Mouse (Mus musculus): ENCODE results near the gene Olfr177. TPM values are rescaled to one million over a fixed set of nuclear protein-coding genes. Genes with fewer than 3 reads are reported as not detected.

Olfr177 gene
- not detected in 2 replicates for polyA plus RNA-seq (2014; fragmentation: Nextera tagmentation; extraction: Ambion mirVana)

DNA sequence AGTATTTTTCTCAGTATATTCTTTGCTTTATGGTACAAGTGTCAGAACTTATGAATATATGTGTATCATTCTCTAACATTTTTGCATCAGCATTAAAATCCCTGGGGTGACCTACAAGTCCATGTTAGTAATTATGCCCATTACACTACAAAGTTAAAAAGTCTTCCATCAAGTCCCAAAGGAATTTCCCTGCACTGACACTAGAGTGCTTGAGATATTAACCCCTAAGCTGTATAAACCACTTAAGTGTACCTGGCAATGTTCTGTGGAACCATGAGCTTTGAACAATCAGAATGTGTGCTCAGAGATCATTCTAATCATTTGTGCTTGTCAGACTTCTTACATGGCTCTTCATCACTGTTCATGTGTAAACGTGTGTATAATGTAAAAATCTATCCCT, at the start of gene Olfr177:
Olfr177 (minus strand) TSS at position 101 of the 400 bp plus-strand sequence.
- H3K4me2 ChIP-seq (ENCODE audit: low read depth, low read length) = no peak within 1 kb of the TSS
- H3K9me3 ChIP-seq (ENCODE audit: control insufficient read depth, low read length) = no peaks in the 10 kb centered on the region
- no peak within 1 kb of the TSS for H3K9ac ChIP-seq (ENCODE audit: low read depth, low read length)
- ATAC-seq (ENCODE audit: low read depth) = no peak
- H3K27ac ChIP-seq (replicated peaks; ENCODE audit: low read depth, low read length) = no peak within 1 kb of the TSS
- no peaks in the 10 kb centered on the region for H3K4me1 ChIP-seq (ENCODE audit: control insufficient read depth, insufficient read depth, low read length)
- H3K4me3 ChIP-seq (ENCODE audit: low read depth, low read length) = no peak within 1 kb of the TSS
- no peaks in the 10 kb centered on the region for H3K27me3 ChIP-seq (replicated peaks; ENCODE audit: control insufficient read depth, insufficient read depth, low read length)
- DNase-seq (ENCODE audit: low spot score) = no peak
- no peaks in the 10 kb centered on the region for H3K36me3 ChIP-seq (ENCODE audit: control insufficient read depth, insufficient read depth, low read length)
- WGBS = 50% methylated on average over 1 of the region's 1 CpGs

DNA sequence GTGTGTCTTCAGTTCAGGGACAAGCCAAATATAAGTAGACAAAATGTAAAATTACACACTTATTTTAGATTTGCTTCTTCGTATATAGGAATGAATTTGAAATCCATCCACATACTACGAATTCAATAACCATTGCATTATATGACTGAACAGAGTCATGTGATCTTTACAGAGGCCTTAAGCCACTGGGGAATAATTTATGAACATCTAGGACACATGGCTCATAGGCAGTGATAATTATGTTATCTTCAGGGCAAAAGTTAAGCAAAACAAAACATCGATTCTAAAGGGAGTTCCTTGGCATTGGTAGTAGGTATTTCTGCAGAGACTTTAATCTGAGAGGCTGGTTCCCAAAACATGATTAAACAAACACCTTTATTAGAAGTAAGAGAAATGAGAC, 17.4 kb upstream of the Olfr177 start, which contains the start of gene Olfr178:
Olfr178 (minus strand) TSS at position 101 of the 400 bp plus-strand sequence.
- Histone ChIP-seq H3K9ac (ENCODE audit: low read depth, low read length) (no peak within 1 kb of the TSS), H3K4me2 (ENCODE audit: low read depth, low read length) (no peak within 1 kb of the TSS), H3K4me3 (ENCODE audit: low read depth, low read length) (no peak within 1 kb of the TSS), H3K27me3 (replicated peaks; ENCODE audit: control insufficient read depth, insufficient read depth, low read length) (no peaks in the 10 kb centered on the region), H3K27ac (replicated peaks; ENCODE audit: low read depth, low read length) (no peak within 1 kb of the TSS), H3K36me3 (ENCODE audit: control insufficient read depth, insufficient read depth, low read length) (no peaks in the 10 kb centered on the region), H3K4me1 (ENCODE audit: control insufficient read depth, insufficient read depth, low read length) (no peaks in the 10 kb centered on the region), H3K9me3 (ENCODE audit: control insufficient read depth, low read length) (no peaks in the 10 kb centered on the region)
- ATAC-seq (ENCODE audit: low read depth) (no peak), DNase-seq (ENCODE audit: low spot score) (no peak)
- 89% methylated on average over 3 of the region's 3 CpGs for WGBS

DNA sequence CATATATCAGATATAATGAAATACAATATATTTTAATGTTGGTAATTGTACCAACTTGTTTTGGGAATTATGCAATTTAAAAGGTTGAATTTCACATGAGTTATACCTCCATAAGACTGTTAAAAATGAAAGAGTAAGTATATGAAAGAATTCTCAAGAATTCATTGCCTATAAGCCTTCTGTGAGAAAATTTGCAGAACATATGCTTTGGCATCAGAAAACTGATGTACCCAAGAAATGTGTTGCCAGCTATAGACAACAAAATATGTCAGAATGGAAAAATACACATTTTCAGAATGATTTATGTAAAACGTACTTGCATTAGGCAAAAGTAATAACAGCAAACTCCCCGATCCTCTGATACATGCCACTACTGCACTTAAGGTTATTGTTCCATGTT, 9.8 kb upstream of the Olfr177 start:
- Histone ChIP-seq H3K36me3 (ENCODE audit: control insufficient read depth, insufficient read depth, low read length) (no peaks in the 10 kb centered on the region), H3K27ac (replicated peaks; ENCODE audit: low read depth, low read length) (no peak overlapping the region), H3K4me3 (ENCODE audit: low read depth, low read length) (no peak overlapping the region), H3K9me3 (ENCODE audit: control insufficient read depth, low read length) (no peaks in the 10 kb centered on the region), H3K9ac (ENCODE audit: low read depth, low read length) (no peak overlapping the region), H3K27me3 (replicated peaks; ENCODE audit: control insufficient read depth, insufficient read depth, low read length) (no peaks in the 10 kb centered on the region), H3K4me1 (ENCODE audit: control insufficient read depth, insufficient read depth, low read length) (no peaks in the 10 kb centered on the region), H3K4me2 (ENCODE audit: low read depth, low read length) (no peak overlapping the region)
- DNase-seq (ENCODE audit: low spot score) (no peak), ATAC-seq (ENCODE audit: low read depth) (no peak)
- WGBS = 94% methylated on average over 2 of the region's 2 CpGs

DNA sequence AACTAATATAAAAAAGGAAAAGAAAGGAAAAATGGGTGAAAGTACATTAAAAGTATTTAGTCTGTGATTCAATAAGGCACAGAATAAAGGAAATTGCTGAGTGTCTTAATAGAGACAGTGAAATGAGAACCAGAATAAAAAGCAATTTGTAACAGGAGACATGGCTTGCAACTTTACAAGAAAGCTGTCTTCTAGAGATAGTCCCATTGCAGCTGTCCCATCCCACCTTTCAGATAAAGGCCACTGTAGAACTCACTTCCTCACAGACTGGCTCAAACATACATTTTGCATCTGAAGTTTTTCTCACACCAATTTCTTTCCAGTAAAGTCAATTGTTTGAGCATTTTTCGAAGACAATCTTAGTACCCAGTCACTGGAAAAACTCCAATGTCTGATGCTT, 13.1 kb downstream of the Olfr177 start:
- no peaks in the 10 kb centered on the region for H3K36me3 ChIP-seq (ENCODE audit: control insufficient read depth, insufficient read depth, low read length)
- ATAC-seq (ENCODE audit: low read depth) (no peak), DNase-seq (ENCODE audit: low spot score) (no peak)
- no peaks in the 10 kb centered on the region for H3K27me3 ChIP-seq (replicated peaks; ENCODE audit: control insufficient read depth, insufficient read depth, low read length)
- H3K9ac ChIP-seq (ENCODE audit: low read depth, low read length) = no peak overlapping the region
- no peaks in the 10 kb centered on the region for H3K4me1 ChIP-seq (ENCODE audit: control insufficient read depth, insufficient read depth, low read length)
- H3K4me2 ChIP-seq (ENCODE audit: low read depth, low read length) = no peak overlapping the region
- WGBS = 85% methylated on average over 1 of the region's 1 CpGs
- H3K4me3 ChIP-seq (ENCODE audit: low read depth, low read length) = no peak overlapping the region
- no peaks in the 10 kb centered on the region for H3K9me3 ChIP-seq (ENCODE audit: control insufficient read depth, low read length)
- H3K27ac ChIP-seq (replicated peaks; ENCODE audit: low read depth, low read length) = no peak overlapping the region

DNA sequence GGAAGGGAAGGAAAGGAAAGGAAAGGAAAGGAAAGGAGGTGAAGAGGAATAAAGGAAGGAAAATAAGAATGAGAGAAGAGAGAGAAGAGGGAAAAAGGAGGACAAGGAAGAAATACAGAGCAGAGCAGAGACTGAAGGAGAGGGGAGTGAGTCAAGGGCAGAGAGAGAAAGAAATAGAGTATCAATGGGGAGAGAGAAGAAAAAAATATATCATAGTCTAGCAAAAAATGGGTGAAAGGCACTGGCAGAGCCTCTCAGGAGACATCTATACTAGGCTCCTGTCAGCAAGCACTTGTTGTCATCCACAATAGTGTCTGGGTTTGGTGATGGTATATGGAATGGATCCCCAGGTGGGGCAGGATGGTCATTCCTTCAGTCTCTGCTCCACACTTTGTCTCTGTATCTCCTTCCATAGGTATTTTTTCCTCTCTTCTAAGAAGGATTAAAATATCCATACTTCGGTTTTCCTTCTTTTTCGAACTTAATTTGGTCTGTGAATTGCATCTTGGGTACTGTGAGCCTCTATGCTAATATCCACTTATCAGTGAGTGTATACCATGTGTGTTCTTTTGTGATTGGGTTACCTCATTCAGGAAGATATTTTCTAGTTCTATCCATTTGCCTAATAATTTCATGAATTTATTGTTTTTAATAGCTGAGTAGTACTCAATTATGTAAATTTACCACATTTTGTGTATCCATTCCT, 14.4 kb downstream of the Olfr177 start:
- H3K27me3 ChIP-seq (replicated peaks; ENCODE audit: control insufficient read depth, insufficient read depth, low read length) = no peaks in the 10 kb centered on the region
- H3K4me1 ChIP-seq (ENCODE audit: control insufficient read depth, insufficient read depth, low read length) = no peaks in the 10 kb centered on the region
- H3K4me3 ChIP-seq (ENCODE audit: low read depth, low read length) = no peak overlapping the region
- no peak overlapping the region for H3K9ac ChIP-seq (ENCODE audit: low read depth, low read length)
- H3K27ac ChIP-seq (replicated peaks; ENCODE audit: low read depth, low read length) = no peak overlapping the region
- H3K9me3 ChIP-seq (ENCODE audit: control insufficient read depth, low read length) = no peaks in the 10 kb centered on the region
- 89% methylated on average over 2 of the region's 2 CpGs for WGBS
- no peaks in the 10 kb centered on the region for H3K36me3 ChIP-seq (ENCODE audit: control insufficient read depth, insufficient read depth, low read length)
- ATAC-seq (ENCODE audit: low read depth) (no peak), DNase-seq (ENCODE audit: low spot score) (no peak)
- H3K4me2 ChIP-seq (ENCODE audit: low read depth, low read length) = no peak overlapping the region

DNA sequence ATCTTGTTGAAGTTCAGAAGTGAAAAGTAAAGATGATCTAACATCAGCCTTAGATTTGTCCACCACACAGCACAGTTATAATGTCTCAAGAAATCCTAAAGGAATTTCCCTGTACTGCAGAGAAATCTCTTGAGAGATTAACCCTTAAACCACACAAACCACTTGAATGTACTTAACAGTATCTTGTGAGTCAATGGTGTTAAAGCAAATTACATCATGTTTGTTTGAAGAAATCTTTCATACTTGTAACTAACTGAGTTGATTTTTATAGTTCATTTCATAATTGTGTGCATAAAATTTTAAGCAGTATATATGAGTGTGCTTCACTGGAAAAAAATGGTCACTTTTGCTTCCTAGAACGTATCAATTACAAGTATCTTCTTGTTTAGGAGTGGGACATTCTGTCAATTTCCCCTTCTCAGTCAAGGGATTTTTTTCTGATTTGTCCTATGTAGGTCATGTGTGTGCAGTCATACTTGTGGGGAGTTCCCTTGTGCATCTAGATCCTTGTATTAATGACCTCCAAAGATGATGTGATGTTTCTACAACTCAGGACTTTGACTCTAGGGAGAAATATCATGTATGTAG, 47.7 kb downstream of the Olfr177 start, which contains the start of gene Olfr175-ps1:
Olfr175-ps1 (minus strand) TSS at position 51 of the 588 bp plus-strand sequence.
- Histone ChIP-seq H3K4me2 (ENCODE audit: low read depth, low read length) (no peak within 1 kb of the TSS), H3K27me3 (replicated peaks; ENCODE audit: control insufficient read depth, insufficient read depth, low read length) (no peaks in the 10 kb centered on the region), H3K9me3 (ENCODE audit: control insufficient read depth, low read length) (no peaks in the 10 kb centered on the region), H3K4me3 (ENCODE audit: low read depth, low read length) (no peak within 1 kb of the TSS), H3K27ac (replicated peaks; ENCODE audit: low read depth, low read length) (no peak within 1 kb of the TSS), H3K36me3 (ENCODE audit: control insufficient read depth, insufficient read depth, low read length) (no peaks in the 10 kb centered on the region), H3K9ac (ENCODE audit: low read depth, low read length) (no peak within 1 kb of the TSS), H3K4me1 (ENCODE audit: control insufficient read depth, insufficient read depth, low read length) (no peaks in the 10 kb centered on the region)
- 76% methylated on average over 1 of the region's 1 CpGs for WGBS
- no peak for DNase-seq (ENCODE audit: low spot score)
- no peak for ATAC-seq (ENCODE audit: low read depth)

Other genes with a start within 250 kb of the Olfr177 start
- gene E330017A01Rik, start 236.0 kb downstream of the Olfr177 start, polyA plus RNA-seq (2014; fragmentation: Nextera tagmentation; extraction: Ambion mirVana) = not detected in 2 replicates
- gene Cpox, start 204.5 kb downstream of the Olfr177 start, polyA plus RNA-seq (2014; fragmentation: Nextera tagmentation; extraction: Ambion mirVana) = 17.2 and 18.0 TPM in 2 replicates
- not detected in 2 replicates for gene Gpr15, start 155.7 kb downstream of the Olfr177 start, polyA plus RNA-seq (2014; fragmentation: Nextera tagmentation; extraction: Ambion mirVana)
- 134 and 148 TPM in 2 replicates for gene Cldnd1, start 146.9 kb downstream of the Olfr177 start, polyA plus RNA-seq (2014; fragmentation: Nextera tagmentation; extraction: Ambion mirVana)
- gene Olfr172, start 111.6 kb downstream of the Olfr177 start, polyA plus RNA-seq (2014; fragmentation: Nextera tagmentation; extraction: Ambion mirVana) = not detected in 2 replicates
- not detected in 2 replicates for gene Olfr173, start 74.5 kb downstream of the Olfr177 start, polyA plus RNA-seq (2014; fragmentation: Nextera tagmentation; extraction: Ambion mirVana)
- not detected in 2 replicates for gene Olfr175-ps1, start 48.0 kb downstream of the Olfr177 start, polyA plus RNA-seq (2014; fragmentation: Nextera tagmentation; extraction: Ambion mirVana)
- gene Olfr178, start 17.3 kb upstream of the Olfr177 start, polyA plus RNA-seq (2014; fragmentation: Nextera tagmentation; extraction: Ambion mirVana) = not detected in 2 replicates
- not detected in 2 replicates for gene Olfr181, start 54.0 kb upstream of the Olfr177 start, polyA plus RNA-seq (2014; fragmentation: Nextera tagmentation; extraction: Ambion mirVana)
- gene Olfr180, start 54.6 kb upstream of the Olfr177 start, polyA plus RNA-seq (2014; fragmentation: Nextera tagmentation; extraction: Ambion mirVana) = not detected in 2 replicates
- gene Olfr183, start 120.6 kb upstream of the Olfr177 start, polyA plus RNA-seq (2014; fragmentation: Nextera tagmentation; extraction: Ambion mirVana) = not detected in 2 replicates
- gene Olfr186, start 155.5 kb upstream of the Olfr177 start, polyA plus RNA-seq (2014; fragmentation: Nextera tagmentation; extraction: Ambion mirVana) = not detected in 2 replicates
- not detected in 2 replicates for gene Olfr187, start 165.0 kb upstream of the Olfr177 start, polyA plus RNA-seq (2014; fragmentation: Nextera tagmentation; extraction: Ambion mirVana)
- not detected in 2 replicates for gene Olfr190, start 203.2 kb upstream of the Olfr177 start, polyA plus RNA-seq (2014; fragmentation: Nextera tagmentation; extraction: Ambion mirVana)
- gene Olfr191, start 215.1 kb upstream of the Olfr177 start, polyA plus RNA-seq (2014; fragmentation: Nextera tagmentation; extraction: Ambion mirVana) = not detected in 2 replicates
- not detected in 2 replicates for gene Olfr193, start 237.1 kb upstream of the Olfr177 start, polyA plus RNA-seq (2014; fragmentation: Nextera tagmentation; extraction: Ambion mirVana)
- gene Olfr194, start 246.3 kb upstream of the Olfr177 start, polyA plus RNA-seq (2014; fragmentation: Nextera tagmentation; extraction: Ambion mirVana) = not detected in 2 replicates